Mouse (Mus musculus) ES-Bruce4 (cell line): ENCODE measurements around the gene Ubash3a. TPM values are rescaled to one million over a fixed set of nuclear protein-coding genes. Genes with fewer than 3 reads are reported as not detected.

ENCODE experiments used
- H3K27ac ChIP-seq: 2 replicates; pipeline ENCODE4 v1.5.1; 2012; ENCODE audit warnings: low read length, inconsistent platforms; ENCODE audit not compliant: insufficient read depth
- H3K27me3 ChIP-seq: 2 replicates; pipeline ENCODE4 v1.6.1; 2012; ENCODE audit warnings: mild to moderate bottlenecking, low read length, inconsistent platforms; ENCODE audit not compliant: control insufficient read depth, poor library complexity, insufficient read depth, severe bottlenecking
- H3K36me3 ChIP-seq: 2 replicates; pipeline ENCODE4 v1.6.1; 2012; ENCODE audit warnings: inconsistent platforms, mild to moderate bottlenecking, low read length, moderate library complexity; ENCODE audit not compliant: control insufficient read depth, poor library complexity, insufficient read depth, severe bottlenecking
- H3K4me1 ChIP-seq: one replicate; pipeline ENCODE4 v1.8.1; 2011; ENCODE audit warnings: low read length; ENCODE audit not compliant: control insufficient read depth, insufficient read depth
- H3K4me3 ChIP-seq: 2 replicates; pipeline ENCODE4 v1.5.1; 2011; ENCODE audit warnings: low read depth, mild to moderate bottlenecking, low read length
- H3K9ac ChIP-seq: 2 replicates; pipeline ENCODE4 v1.6.1; 2012; ENCODE audit warnings: low read depth, mild to moderate bottlenecking, inconsistent platforms; ENCODE audit not compliant: poor library complexity, severe bottlenecking
- H3K9me3 ChIP-seq: replicated peaks from 2 replicates; pipeline ENCODE4 v1.6.1; 2012; ENCODE audit warnings: mild to moderate bottlenecking, low read length, inconsistent platforms; ENCODE audit not compliant: control insufficient read depth, poor library complexity, insufficient read depth, severe bottlenecking
- CTCF ChIP-seq: IDR thresholded peaks from one replicate; pipeline ENCODE4 v1.8.1; 2011; ENCODE audit warnings: low read depth, low read length
- EP300 ChIP-seq: IDR thresholded peaks from 2 replicates; pipeline ENCODE4 v1.6.1; 2011; ENCODE audit warnings: low read depth, low read length; ENCODE audit not compliant: insufficient read depth
- POLR2A ChIP-seq: IDR thresholded peaks from one replicate; pipeline ENCODE4 v1.8.1; 2011; ENCODE audit warnings: low read length; ENCODE audit not compliant: insufficient read depth
- polyA plus RNA-seq: library from polyadenylated mRNA; stranded (reverse); fragments of >200 nt; gene quantifications from 2 replicates; pipeline ENCODE4 v1.2.4, GENCODE M21; 2011; ENCODE audit warnings: low read depth; ENCODE audit not compliant: missing spikeins, insufficient read depth, insufficient read length

Gene Ubash3a
- polyA plus RNA-seq, 1 experiment: 3.5 TPM

GRCm38 (mm10) chr17:31265831-31266230, 58.2 kb downstream of the Ubash3a start:
- TF ChIP-seq EP300: 0 out of 2 replicates have a peak, but pooled peaks have one; percentile 2
- peak; percentile 14 for TF ChIP-seq CTCF
- TF ChIP-seq POLR2A: no peak
- Histone ChIP-seq H3K27me3 (no peaks in the 10 kb centered on the region), H3K4me3 (no peak overlapping the region), H3K9me3 (no peaks in the 10 kb centered on the region), H3K9ac (no peak overlapping the region), H3K36me3 (no peaks in the 10 kb centered on the region), H3K27ac (peak overlapping the region; percentile 96), H3K4me1 (peaks cover 17% of the 10 kb centered on the region)

- no peak overlapping the region for H3K4me3 ChIP-seq
- no peaks in the 10 kb centered on the region for H3K36me3 ChIP-seq
- H3K4me1 ChIP-seq: peaks cover 17% of the 10 kb centered on the region
- H3K9me3 ChIP-seq: no peaks in the 10 kb centered on the region
- no peak overlapping the region for H3K9ac ChIP-seq
- H3K27me3 ChIP-seq: no peaks in the 10 kb centered on the region
- peak overlapping the region; percentile 96 for H3K27ac ChIP-seq
- TF ChIP-seq EP300 (0 out of 2 replicates have a peak, but pooled peaks have one; percentile 1), POLR2A (no peak)
Measured at GRCm38 (mm10) chr17:31266321-31266950, 58.8 kb downstream of the Ubash3a start.

- no peaks in the 10 kb centered on the region for H3K36me3 ChIP-seq
- H3K27me3 ChIP-seq: no peaks in the 10 kb centered on the region
- TF ChIP-seq POLR2A: no peak
- no peak for TF ChIP-seq CTCF
- TF ChIP-seq EP300: no peak
- no peaks in the 10 kb centered on the region for H3K9me3 ChIP-seq
- peaks cover 17% of the 10 kb centered on the region for H3K4me1 ChIP-seq
- no peak overlapping the region for H3K27ac ChIP-seq
- no peak overlapping the region for H3K4me3 ChIP-seq
- no peak overlapping the region for H3K9ac ChIP-seq
Measured at GRCm38 (mm10) chr17:31267138-31267537, 59.5 kb downstream of the Ubash3a start.

GRCm38 (mm10) chr17:31267603-31268002, 59.9 kb downstream of the Ubash3a start:
- TF ChIP-seq EP300 (peak; percentile 76; the same call in 1 of the 2 replicates), CTCF (no peak)

GRCm38 (mm10) chr17:31268016-31268415, 60.3 kb downstream of the Ubash3a start:
- no peaks in the 10 kb centered on the region for H3K9me3 ChIP-seq
- no peaks in the 10 kb centered on the region for H3K27me3 ChIP-seq
- no peak overlapping the region for H3K4me3 ChIP-seq
- no peak overlapping the region for H3K27ac ChIP-seq
- no peaks in the 10 kb centered on the region for H3K36me3 ChIP-seq
- H3K4me1 ChIP-seq: peaks cover 16% of the 10 kb centered on the region
- H3K9ac ChIP-seq: no peak overlapping the region
- TF ChIP-seq CTCF: no peak
- no peak for TF ChIP-seq EP300
- no peak for TF ChIP-seq POLR2A

More at GRCm38 (mm10) chr17:31267603-31268002, 59.9 kb downstream of the Ubash3a start:
- Histone ChIP-seq H3K9ac (no peak overlapping the region), H3K36me3 (no peaks in the 10 kb centered on the region), H3K27me3 (no peaks in the 10 kb centered on the region), H3K9me3 (no peaks in the 10 kb centered on the region), H3K4me1 (peaks cover 17% of the 10 kb centered on the region), H3K4me3 (no peak overlapping the region), H3K27ac (no peak overlapping the region)

- Histone ChIP-seq H3K4me1 (peaks cover 14% of the 10 kb centered on the region), H3K9ac (no peak overlapping the region), H3K27ac (no peak overlapping the region), H3K4me3 (no peak overlapping the region), H3K27me3 (no peaks in the 10 kb centered on the region), H3K36me3 (no peaks in the 10 kb centered on the region), H3K9me3 (no peaks in the 10 kb centered on the region)
- no peak for TF ChIP-seq CTCF
- no peak for TF ChIP-seq EP300
- TF ChIP-seq POLR2A: no peak
Measured at GRCm38 (mm10) chr17:31269761-31270160, 62.1 kb downstream of the Ubash3a start.
